Mouse (Mus musculus) lung, postnatal 0 days (tissue): ENCODE measurements around the gene Cacna1d. TPM values are rescaled to one million over a fixed set of nuclear protein-coding genes. Genes with fewer than 3 reads are reported as not detected.
A peak's percentile ranks its signal among the peaks of the same experiment; 100 is the strongest.

ENCODE experiments used
- ATAC-seq: fragments of 200-750 bp; cut with Nextera tagmentation; 2 replicates; pipeline ENCODE4 v1.8.0; 2017; ENCODE audit warnings: moderate library complexity
- DNase-seq: peaks from one replicate; pipeline ENCODE4 v3.0.0-alpha.2; 2016; ENCODE audit warnings: low spot score
- H3K27ac ChIP-seq: fragments of 300-500 bp; sonication (generic); 2 replicates; pipeline ENCODE4 v1.5.1; 2014; ENCODE audit warnings: antibody characterized with exemption, mild to moderate bottlenecking, low read length, mixed read lengths
- H3K27me3 ChIP-seq: fragments of 300-500 bp; sonication (generic); replicated peaks from 2 replicates; pipeline ENCODE4 v1.6.1; 2014; ENCODE audit warnings: low read length, mixed read lengths; ENCODE audit not compliant: insufficient read depth
- H3K36me3 ChIP-seq: fragments of 300-500 bp; sonication (generic); 2 replicates; pipeline ENCODE4 v1.6.1; 2014; ENCODE audit warnings: low read length, mixed read lengths; ENCODE audit not compliant: insufficient read depth
- H3K4me1 ChIP-seq: fragments of 300-500 bp; sonication (generic); 2 replicates; pipeline ENCODE4 v1.6.1; 2014; ENCODE audit warnings: antibody characterized with exemption, low read depth, low read length, mixed read lengths; ENCODE audit not compliant: insufficient read depth
- H3K4me2 ChIP-seq: fragments of 300-500 bp; sonication (generic); replicated peaks from 2 replicates; pipeline ENCODE4 v1.6.1; 2014; ENCODE audit warnings: low read depth, mild to moderate bottlenecking, low read length, moderate library complexity, mixed read lengths
- H3K4me3 ChIP-seq: fragments of 300-500 bp; sonication (generic); 2 replicates; pipeline ENCODE4 v1.5.1; 2014; ENCODE audit warnings: low read depth, low read length
- H3K9ac ChIP-seq: fragments of 300-500 bp; sonication (generic); replicated peaks from 2 replicates; pipeline ENCODE4 v1.6.1; 2014; ENCODE audit warnings: low read depth, mild to moderate bottlenecking
- H3K9me3 ChIP-seq: fragments of 300-500 bp; sonication (generic); 2 replicates; pipeline ENCODE4 v1.6.1; 2016; ENCODE audit warnings: low read length, mixed read lengths
- CTCF ChIP-seq: IDR thresholded peaks from 2 replicates; pipeline ENCODE4 v1.5.1; 2016; ENCODE audit warnings: antibody characterized with exemption, mild to moderate bottlenecking
- EP300 ChIP-seq: IDR thresholded peaks from 2 replicates; pipeline ENCODE4 v1.6.1; 2016; ENCODE audit warnings: antibody characterized with exemption, mild to moderate bottlenecking, control low read depth
- WGBS: fragments of 180-500 bp; shearing (Covaris S2); extraction: QIAGEN DNeasy Blood & Tissue Kit; methylation state at CpG from one replicate; pipeline ENCODE4 v1.1.7; 2014; 5-methylcytosine and 5-hydroxymethylcytosine counted together
- polyA plus RNA-seq: library from polyadenylated mRNA; unstranded; fragments of >200 nt; fragmentation: Nextera tagmentation; extraction: Ambion mirVana; gene quantifications from 2 replicates; pipeline ENCODE4 v1.2.1, GENCODE M21; 2015

The Cacna1d gene
- polyA plus RNA-seq, 1 experiment from 2014 or later = 12.5 TPM

DNA sequence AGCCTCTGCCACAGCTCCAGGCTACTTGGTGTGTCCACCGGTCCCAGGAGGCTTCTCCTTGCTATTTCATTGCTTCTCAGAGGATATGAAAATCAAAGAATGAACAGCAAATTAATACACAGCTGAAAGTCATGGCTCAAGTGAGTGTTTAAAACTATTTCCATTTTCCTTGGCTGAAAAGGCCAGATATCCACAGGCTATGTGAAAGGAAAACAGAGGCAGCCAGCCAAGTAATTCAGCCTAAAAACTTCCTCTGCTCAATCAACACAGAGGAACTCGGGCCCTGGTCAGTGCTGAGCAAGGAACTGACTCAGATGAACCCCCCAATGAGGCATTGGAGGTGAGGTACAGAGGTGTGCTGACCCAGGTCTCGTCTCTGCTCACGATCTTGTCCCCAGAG, 165.0 kb downstream of the Cacna1d start:
- no peak for ATAC-seq
- H3K9ac ChIP-seq = no peak overlapping the region

DNA sequence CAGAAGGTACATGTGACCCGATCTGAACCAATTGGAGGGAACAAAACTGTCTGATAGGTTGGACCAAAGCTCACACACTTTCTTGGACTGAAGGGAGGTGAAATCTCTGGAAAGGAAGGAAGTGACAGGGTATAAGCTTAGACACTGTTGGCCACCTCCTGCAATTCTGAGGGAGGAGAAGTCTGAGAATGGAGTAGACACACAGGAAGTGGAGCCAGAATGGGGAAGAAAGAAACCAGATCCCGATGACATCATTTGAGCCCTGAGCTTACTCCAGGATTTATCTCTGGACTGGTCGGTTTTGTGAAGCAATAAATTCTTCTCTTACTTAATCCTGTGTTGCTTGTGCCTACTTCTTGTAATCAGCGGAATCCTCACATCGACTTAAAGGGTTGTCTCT, 166.3 kb downstream of the Cacna1d start:
- Histone ChIP-seq H3K27ac (no peak overlapping the region), H3K4me1 (peaks cover 6% of the 10 kb centered on the region; the same call in 1 of the 2 replicates), H3K9me3 (no peaks in the 10 kb centered on the region), H3K27me3 (no peaks in the 10 kb centered on the region), H3K36me3 (no peaks in the 10 kb centered on the region), H3K4me2 (no peak overlapping the region), H3K9ac (no peak overlapping the region), H3K4me3 (no peak overlapping the region)
- no peak for TF ChIP-seq CTCF
- TF ChIP-seq EP300 = no peak
- ATAC-seq (peak; percentile 44), DNase-seq (peak; percentile 66)
- WGBS = 73% methylated on average over 5 of the region's 5 CpGs

More for the DNA sequence above, 165.0 kb downstream of the Cacna1d start:
- H3K27me3 ChIP-seq = no peaks in the 10 kb centered on the region
- H3K27ac ChIP-seq = no peak overlapping the region
- H3K36me3 ChIP-seq = no peaks in the 10 kb centered on the region
- TF ChIP-seq CTCF = no peak
- TF ChIP-seq EP300 = no peak
- peaks cover 6% of the 10 kb centered on the region; the same call in 1 of the 2 replicates for H3K4me1 ChIP-seq
- DNase-seq = no peak
- WGBS = 52% methylated on average over 4 of the region's 4 CpGs
- H3K4me3 ChIP-seq = no peak overlapping the region
- no peaks in the 10 kb centered on the region for H3K9me3 ChIP-seq
- no peak overlapping the region for H3K4me2 ChIP-seq

DNA sequence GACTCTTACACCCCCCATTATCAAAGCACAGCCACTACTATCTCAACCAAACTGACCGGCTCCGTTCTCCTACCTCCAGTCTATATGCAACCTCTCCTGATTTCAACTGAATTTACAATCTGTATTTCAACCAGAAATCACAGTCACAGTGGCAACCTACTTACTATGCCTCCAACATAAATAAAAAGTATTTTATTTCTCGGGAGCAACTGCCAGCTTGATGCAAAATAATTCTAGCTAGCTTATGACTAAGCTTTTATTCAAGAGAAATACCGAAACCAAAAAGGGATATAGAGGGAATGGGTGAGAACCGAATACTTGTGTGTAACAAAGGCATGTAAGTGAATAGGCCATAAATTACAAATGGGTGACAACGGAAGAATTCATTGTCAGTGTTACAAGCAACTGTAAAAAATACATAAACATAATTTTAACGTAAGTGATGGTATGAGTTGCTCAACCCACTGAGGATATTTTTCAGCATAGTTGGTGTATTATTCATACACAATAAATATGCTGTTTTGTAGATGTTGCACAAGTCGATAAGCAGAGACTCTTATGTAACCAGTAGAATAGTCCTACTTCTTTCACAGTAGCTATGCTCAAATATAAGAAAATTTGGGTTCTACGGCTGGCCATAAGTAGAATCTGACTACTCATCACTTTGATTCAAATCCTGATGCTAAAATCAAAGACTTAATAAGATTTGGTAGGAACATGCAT, 172.4 kb downstream of the Cacna1d start:
- no peaks in the 10 kb centered on the region for H3K4me1 ChIP-seq
- no peaks in the 10 kb centered on the region for H3K36me3 ChIP-seq
- H3K27me3 ChIP-seq = no peaks in the 10 kb centered on the region
- TF ChIP-seq CTCF = no peak
- peak; percentile 50; the same call in 1 of the 2 replicates for TF ChIP-seq EP300
- no peak overlapping the region for H3K9ac ChIP-seq
- H3K27ac ChIP-seq = no peak overlapping the region
- 76% methylated on average over 9 of the region's 9 CpGs for WGBS
- H3K9me3 ChIP-seq = no peaks in the 10 kb centered on the region
- ATAC-seq = peak; percentile 59
- H3K4me2 ChIP-seq = no peak overlapping the region
- H3K4me3 ChIP-seq = no peak overlapping the region
- DNase-seq = peak; percentile 79

DNA sequence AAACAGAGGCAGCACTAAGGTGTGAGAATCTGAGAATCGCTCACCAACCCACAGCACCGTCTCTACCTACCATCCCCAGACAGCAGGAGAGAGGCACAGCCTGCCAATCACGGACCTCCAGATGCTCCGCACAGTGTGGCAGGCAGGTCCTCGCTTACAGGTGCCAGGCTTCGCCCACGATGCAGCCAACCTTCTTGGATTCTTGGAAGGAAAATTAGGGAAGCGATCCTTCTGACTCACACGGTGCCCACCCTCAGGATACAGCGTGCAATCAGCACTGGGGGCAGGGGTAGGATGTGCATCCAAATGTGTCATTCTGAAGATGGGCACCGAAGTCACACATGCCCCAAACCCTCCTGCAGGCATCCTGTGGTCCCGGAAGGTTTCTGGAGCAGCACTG, 173.0 kb downstream of the Cacna1d start:
- no peak overlapping the region for H3K27ac ChIP-seq
- H3K9me3 ChIP-seq = no peaks in the 10 kb centered on the region
- H3K36me3 ChIP-seq = no peaks in the 10 kb centered on the region
- no peaks in the 10 kb centered on the region for H3K27me3 ChIP-seq
- no peak overlapping the region for H3K4me3 ChIP-seq
- no peak overlapping the region for H3K9ac ChIP-seq
- ATAC-seq (no peak), DNase-seq (no peak)
- 90% methylated on average over 12 of the region's 12 CpGs for WGBS
- H3K4me2 ChIP-seq = no peak overlapping the region
- no peaks in the 10 kb centered on the region for H3K4me1 ChIP-seq
- TF ChIP-seq CTCF (no peak), EP300 (no peak)

DNA sequence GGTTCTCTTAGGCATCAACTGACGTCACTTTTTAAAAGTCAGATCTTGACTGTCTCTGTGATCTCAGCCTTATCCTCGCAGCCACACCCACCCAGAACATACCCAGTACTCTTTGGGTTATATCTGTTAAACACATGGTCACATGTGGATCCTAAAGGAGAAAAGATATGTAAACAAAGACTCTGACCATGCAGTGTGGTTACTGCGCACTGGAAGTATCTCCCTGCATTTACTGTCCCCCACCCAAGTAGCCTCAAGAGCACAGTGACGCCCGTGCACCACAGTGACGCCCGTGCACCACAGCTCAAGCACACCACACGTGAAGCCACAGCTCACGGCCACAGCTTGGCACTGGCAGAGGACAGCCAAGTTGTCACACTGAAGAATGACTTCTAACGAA, 173.6 kb downstream of the Cacna1d start:
- DNase-seq (no peak), ATAC-seq (no peak)
- 72% methylated on average over 10 of the region's 10 CpGs for WGBS
- no peak for TF ChIP-seq CTCF
- TF ChIP-seq EP300 = no peak
- Histone ChIP-seq H3K27me3 (no peaks in the 10 kb centered on the region), H3K4me3 (no peak overlapping the region), H3K4me2 (no peak overlapping the region), H3K36me3 (no peaks in the 10 kb centered on the region), H3K9ac (no peak overlapping the region), H3K9me3 (no peaks in the 10 kb centered on the region), H3K4me1 (no peaks in the 10 kb centered on the region), H3K27ac (no peak overlapping the region)

DNA sequence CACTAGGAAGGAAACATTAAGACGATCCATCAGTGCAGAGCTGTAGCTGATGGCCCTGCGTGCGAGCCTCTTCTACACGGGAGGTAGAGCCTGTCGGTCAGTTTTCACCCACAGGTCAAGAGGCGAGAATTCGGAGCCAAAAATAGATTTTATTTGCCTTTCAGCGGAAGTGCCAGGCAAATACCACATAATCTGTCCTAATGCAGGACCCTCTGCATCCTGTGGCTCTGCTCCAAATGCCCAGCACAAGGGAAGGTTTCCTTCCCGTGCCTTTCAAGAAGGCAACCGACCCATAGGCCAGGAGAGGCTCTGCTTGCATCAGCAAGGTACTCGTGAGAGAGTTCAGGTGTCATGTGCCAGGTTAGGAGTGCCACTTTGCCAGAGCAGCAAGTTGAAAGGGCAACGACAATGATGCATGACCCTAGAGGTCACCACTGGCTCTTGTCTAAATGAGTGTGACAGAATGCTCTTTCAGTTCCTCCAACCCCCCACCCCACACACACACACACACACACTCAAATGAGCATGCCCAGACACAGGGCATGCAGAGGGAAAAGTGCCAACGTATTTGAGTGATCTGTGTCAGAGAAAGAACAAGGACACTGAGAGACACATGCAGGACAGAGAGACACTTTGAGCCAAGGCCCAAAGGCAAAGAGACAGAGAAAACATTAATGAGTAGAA, 179.9 kb downstream of the Cacna1d start:
- Histone ChIP-seq H3K4me3 (no peak overlapping the region), H3K9me3 (no peaks in the 10 kb centered on the region), H3K4me1 (peaks cover 10% of the 10 kb centered on the region; the same call in 1 of the 2 replicates), H3K4me2 (no peak overlapping the region), H3K27ac (no peak overlapping the region), H3K9ac (no peak overlapping the region), H3K36me3 (no peaks in the 10 kb centered on the region), H3K27me3 (no peaks in the 10 kb centered on the region)
- WGBS = 20% methylated on average over 13 of the region's 13 CpGs
- no peak for TF ChIP-seq CTCF
- no peak for TF ChIP-seq EP300
- peak; percentile 8 for DNase-seq
- ATAC-seq = peak; percentile 38; the same call in 1 of the 2 replicates
